Mouse (Mus musculus) monocyte, adult 5-6 weeks (primary cell): ENCODE measurements around the gene Igfbp5. TPM values are rescaled to one million over a fixed set of nuclear protein-coding genes. Genes with fewer than 3 reads are reported as not detected.

Experiments used
- ATAC-seq: fragments of 153-309, 156-312 bp; replicated peaks from 2 replicates; pipeline ENCODE4 v1.8.0; 2017; ENCODE audit warnings: mild to moderate bottlenecking; ENCODE audit not compliant: low TSS enrichment, insufficient number of reproducible peaks, severe bottlenecking, poor library complexity, low FRiP score
- total RNA-seq: library from RNA; stranded (forward); fragments of 200-1000, 200-491, 200-594 nt; gene quantifications from 3 replicates; pipeline ENCODE4 v1.2.3, GENCODE M21; 2017

Igfbp5 gene
- total RNA-seq, 1 experiment from 2014 or later = 0.19 TPM

- ATAC-seq = no peak
These were observed 3.9 kb downstream of the Igfbp5 start for GRCm38 (mm10) chr1:72870615-72871336.

GRCm38 (mm10) chr1:72869681-72870614 lies 4.7 kb downstream of the Igfbp5 start:
- ATAC-seq = no peak

GRCm38 (mm10) chr1:72869275-72869674 lies 5.4 kb downstream of the Igfbp5 start:
- no peak for ATAC-seq

GRCm38 (mm10) chr1:72868429-72869215 lies 6.1 kb downstream of the Igfbp5 start:
- no peak for ATAC-seq

GRCm38 (mm10) chr1:72867346-72867745 lies 7.3 kb downstream of the Igfbp5 start:
- ATAC-seq = no peak

- no peak for ATAC-seq
These were observed 8.3 kb downstream of the Igfbp5 start for GRCm38 (mm10) chr1:72866417-72866816.

GRCm38 (mm10) chr1:72865900-72866299 lies 8.8 kb downstream of the Igfbp5 start:
- no peak for ATAC-seq

GRCm38 (mm10) chr1:72864272-72864671 lies 10.4 kb downstream of the Igfbp5 start:
- no peak for ATAC-seq

DNA sequence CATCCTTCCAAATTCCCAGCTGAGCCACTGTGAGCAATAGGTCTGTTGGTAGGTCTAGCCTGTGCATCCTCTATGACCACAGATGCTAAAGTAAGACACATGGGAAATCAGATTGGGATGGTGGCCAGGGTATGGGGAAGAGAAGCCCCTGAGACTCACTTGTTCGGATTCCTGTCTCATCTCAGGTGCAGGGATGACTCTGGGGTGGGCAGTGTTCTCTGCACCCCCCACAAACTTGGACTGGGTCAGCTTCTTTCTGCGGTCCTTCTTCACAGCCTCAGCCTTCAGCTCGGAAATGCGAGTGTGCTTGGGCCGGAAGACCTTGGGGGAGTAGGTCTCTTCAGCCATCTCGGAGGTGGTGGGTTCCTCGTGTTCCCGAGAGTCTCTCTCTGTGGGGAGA lies 11.0 kb downstream of the Igfbp5 start:
- ATAC-seq = no peak

DNA sequence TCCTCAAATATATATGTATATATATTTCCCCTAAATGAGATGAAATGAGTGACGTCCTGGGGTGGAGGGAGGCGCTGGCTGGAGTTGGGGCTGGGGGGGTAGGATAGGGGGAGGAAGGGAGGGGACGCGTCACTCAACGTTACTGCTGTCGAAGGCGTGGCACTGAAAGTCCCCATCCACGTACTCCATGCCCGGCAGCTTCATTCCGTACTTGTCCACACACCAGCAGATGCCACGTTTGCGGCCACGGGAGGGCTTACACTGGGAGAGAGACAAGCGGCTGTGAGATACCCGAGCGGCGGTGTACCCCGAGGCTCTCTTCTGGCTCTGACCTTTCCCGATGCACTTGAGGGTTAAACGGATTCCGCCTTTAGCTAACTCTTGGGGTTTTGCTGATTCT lies 12.4 kb downstream of the Igfbp5 start:
- no peak for ATAC-seq

DNA sequence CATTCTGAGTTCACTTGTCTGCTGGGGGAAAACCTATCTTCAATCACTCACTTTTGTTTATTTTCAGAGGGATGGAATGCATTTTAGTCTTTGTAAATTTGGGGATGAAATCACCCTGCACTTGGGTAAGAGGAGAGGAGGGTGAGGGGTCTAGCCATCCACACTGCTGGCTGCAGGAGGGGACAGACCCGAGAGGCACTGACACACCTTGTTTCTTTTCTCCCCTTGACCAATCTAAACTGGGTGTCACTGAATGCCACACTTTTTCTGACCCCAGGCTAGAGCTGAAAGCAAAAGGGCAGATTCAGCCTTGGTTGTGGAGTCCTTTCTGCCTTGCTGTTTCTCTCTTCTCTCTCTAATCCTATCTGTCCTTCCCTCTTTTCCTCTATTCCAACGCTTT lies 13.0 kb downstream of the Igfbp5 start:
- no peak for ATAC-seq

GRCm38 (mm10) chr1:72860502-72860901 lies 14.2 kb downstream of the Igfbp5 start:
- ATAC-seq = no peak

GRCm38 (mm10) chr1:72859963-72860362 lies 14.7 kb downstream of the Igfbp5 start:
- ATAC-seq = no peak

DNA sequence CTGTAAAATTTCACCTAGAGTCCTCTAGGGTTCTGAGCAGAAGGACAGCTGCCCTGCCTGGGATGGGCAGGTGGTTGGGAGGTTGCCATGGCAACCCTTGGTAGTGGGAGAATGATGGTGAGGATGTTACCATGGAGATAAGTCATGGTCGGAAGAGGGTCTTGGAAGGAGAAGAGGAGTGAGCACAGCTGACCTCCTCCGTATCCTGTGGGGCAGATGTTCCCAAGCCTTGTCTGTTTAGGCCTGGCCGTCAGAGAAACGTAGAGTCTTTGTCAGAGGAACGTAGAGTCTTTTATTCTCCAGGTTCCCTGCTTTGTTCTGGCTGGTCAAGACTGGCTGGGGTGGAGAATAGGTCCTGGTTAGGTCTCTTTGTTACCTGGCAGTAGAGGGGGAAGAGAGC lies 15.8 kb downstream of the Igfbp5 start:
- no peak for ATAC-seq

GRCm38 (mm10) chr1:72858286-72858685 lies 16.4 kb downstream of the Igfbp5 start:
- no peak for ATAC-seq

DNA sequence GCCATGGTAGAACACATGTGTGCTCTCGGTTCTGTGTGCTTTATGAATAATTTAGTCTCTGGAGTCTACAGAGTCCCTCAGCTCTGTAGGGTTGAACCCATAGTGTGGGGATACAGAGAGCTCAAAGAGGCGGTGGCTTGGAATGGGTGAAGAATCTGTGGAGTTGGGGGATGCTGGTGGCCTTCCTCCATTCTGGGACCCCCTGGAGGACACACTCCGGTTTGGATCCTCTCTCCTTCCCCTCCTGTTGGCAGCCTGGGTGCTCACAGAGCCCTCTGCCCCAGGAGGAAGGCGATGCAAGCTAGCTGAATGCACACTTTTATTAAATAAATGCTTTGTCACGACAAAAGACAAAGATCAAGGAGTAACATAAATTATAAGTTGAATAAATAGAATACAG lies 17.1 kb downstream of the Igfbp5 start:
- no peak for ATAC-seq

DNA sequence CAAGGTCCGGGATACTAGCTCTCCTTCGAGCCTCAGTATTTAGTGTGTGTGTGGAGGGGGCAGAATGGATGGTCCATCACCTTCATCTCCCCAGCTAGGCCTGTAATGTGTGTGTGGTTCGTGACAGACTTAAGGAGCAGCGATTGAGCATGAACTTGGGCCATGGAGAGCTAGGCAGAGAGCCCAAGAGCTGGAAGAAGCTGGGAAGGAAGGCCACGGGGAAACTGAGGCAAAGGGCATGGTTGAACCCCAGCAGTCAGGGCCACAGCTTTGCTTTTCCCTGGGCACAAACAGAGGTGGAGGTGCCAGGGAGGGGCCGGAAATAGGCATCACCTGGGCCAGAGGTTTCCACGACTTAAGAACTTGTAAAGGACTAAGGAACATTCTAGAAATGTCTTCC lies 17.5 kb downstream of the Igfbp5 start:
- ATAC-seq = no peak

- no peak for ATAC-seq
These were observed 18.3 kb downstream of the Igfbp5 start for GRCm38 (mm10) chr1:72856209-72856909.

DNA sequence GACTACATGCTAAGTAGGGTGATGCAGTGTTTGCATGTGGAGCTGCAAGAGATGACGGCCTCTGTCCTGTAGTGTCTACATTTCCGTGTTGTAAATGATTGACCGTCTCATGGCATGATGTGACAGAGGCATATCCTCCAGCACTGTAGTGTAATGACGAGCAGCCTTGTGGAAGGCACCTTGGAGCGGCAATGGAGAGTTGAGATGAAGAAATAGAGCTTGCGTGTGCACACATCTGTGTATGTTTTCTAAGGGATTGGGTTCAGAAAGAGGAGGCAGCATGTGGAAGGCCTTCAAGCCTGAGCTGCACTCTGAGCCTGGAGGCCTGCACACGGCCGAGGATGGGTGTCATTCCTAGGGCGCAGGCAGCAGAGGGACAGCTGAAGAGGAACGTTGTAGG lies 19.0 kb downstream of the Igfbp5 start:
- ATAC-seq = no peak
